Mouse (Mus musculus): ENCODE results near the gene Baz2b. TPM values are rescaled to one million over a fixed set of nuclear protein-coding genes. Genes with fewer than 3 reads are reported as not detected.
A peak's percentile ranks its signal among the peaks of the same experiment; 100 is the strongest.
"Not testable (repeated sequence)": the region's sequence is repeated elsewhere in the genome, so short reads cannot be mapped to it uniquely, and the experiment has no call there.

Gene Baz2b
- total RNA-seq, 2 experiments from 2014 or later = 53.0 to 56.7 TPM

GRCm38 (mm10) chr2:60145742-60146141 is 63.9 kb downstream of the Baz2b start:
- peak; percentile 16 to 39 for DNase-seq (ENCODE audit: extremely low spot score in 1 of 2, low spot score in 2 of 2)
- intact Hi-C loops (cut with DNase I) = loop anchor here (10.0 kb wide), 1 partner anchor 269 kb away; no protein-coding TSS in a partner anchor

GRCm38 (mm10) chr2:60143383-60143782 is 66.3 kb downstream of the Baz2b start:
- intact Hi-C loops (cut with DNase I) = loop anchor here (10.0 kb wide), 1 partner anchor 271 kb away; no protein-coding TSS in a partner anchor
- DNase-seq (ENCODE audit: extremely low spot score in 1 of 2, low spot score in 2 of 2) = no peak

- DNase-seq (ENCODE audit: extremely low spot score in 1 of 2, low spot score in 2 of 2) = no peak
- intact Hi-C loops (cut with DNase I) = loop anchor here (10.0 kb wide), 1 partner anchor 273 kb away; no protein-coding TSS in a partner anchor
These were observed 67.4 kb downstream of the Baz2b start for GRCm38 (mm10) chr2:60142281-60142680.

GRCm38 (mm10) chr2:60138751-60139162 is 70.9 kb downstream of the Baz2b start:
- DNase-seq (ENCODE audit: extremely low spot score in 1 of 2, low spot score in 2 of 2) = no peak
- intact Hi-C loops (cut with DNase I) = no loop called here

- DNase-seq (ENCODE audit: extremely low spot score in 1 of 2, low spot score in 2 of 2) = no peak
- intact Hi-C loops (cut with DNase I) = no loop called here
These were observed 73.8 kb downstream of the Baz2b start for GRCm38 (mm10) chr2:60135796-60136195.

- intact Hi-C loops (cut with DNase I) = not testable (repeated sequence)
These were observed 74.7 kb downstream of the Baz2b start for GRCm38 (mm10) chr2:60134958-60135357.

GRCm38 (mm10) chr2:60133072-60133471 is 76.6 kb downstream of the Baz2b start:
- DNase-seq (ENCODE audit: extremely low spot score in 1 of 2, low spot score in 2 of 2) = no peak
- intact Hi-C loops (cut with DNase I) = no loop called here

More at GRCm38 (mm10) chr2:60134958-60135357, 74.7 kb downstream of the Baz2b start:
- DNase-seq (ENCODE audit: extremely low spot score in 1 of 2, low spot score in 2 of 2) = not testable (repeated sequence)

- DNase-seq (ENCODE audit: extremely low spot score in 1 of 2, low spot score in 2 of 2) = no peak
- intact Hi-C loops (cut with DNase I) = no loop called here
These were observed 77.2 kb downstream of the Baz2b start for GRCm38 (mm10) chr2:60132269-60133042.

- intact Hi-C loops (cut with DNase I) = no loop called here
These were observed 81.0 kb downstream of the Baz2b start for GRCm38 (mm10) chr2:60128631-60129030.

GRCm38 (mm10) chr2:60126831-60127230 is 82.8 kb downstream of the Baz2b start:
- no peak for DNase-seq (ENCODE audit: extremely low spot score in 1 of 2, low spot score in 2 of 2)
- intact Hi-C loops (cut with DNase I) = no loop called here

More at GRCm38 (mm10) chr2:60128631-60129030, 81.0 kb downstream of the Baz2b start:
- DNase-seq (ENCODE audit: extremely low spot score in 1 of 2, low spot score in 2 of 2) = no peak

- intact Hi-C loops (cut with DNase I) = no loop called here
- no peak for DNase-seq (ENCODE audit: extremely low spot score in 1 of 2, low spot score in 2 of 2)
These were observed 83.3 kb downstream of the Baz2b start for GRCm38 (mm10) chr2:60126292-60126691.

- DNase-seq (ENCODE audit: extremely low spot score in 1 of 2, low spot score in 2 of 2) = peak; percentile 33 to 72
- intact Hi-C loops (cut with DNase I) = no loop called here
These were observed 84.3 kb downstream of the Baz2b start for GRCm38 (mm10) chr2:60125049-60126004.

GRCm38 (mm10) chr2:60124648-60125048 is 85.0 kb downstream of the Baz2b start:
- intact Hi-C loops (cut with DNase I) = loop anchor here (5.0 kb wide), 2 partner anchors 83 to 87 kb away; partner anchors contain the start of genes Baz2b and March7
- DNase-seq (ENCODE audit: extremely low spot score in 1 of 2, low spot score in 2 of 2) = peak; percentile 23 to 76

GRCm38 (mm10) chr2:60123911-60124647 is 85.6 kb downstream of the Baz2b start:
- intact Hi-C loops (cut with DNase I) = loop anchor here (5.0 kb wide), 2 partner anchors 83 to 87 kb away; partner anchors contain the start of genes Baz2b and March7
- DNase-seq (ENCODE audit: extremely low spot score in 1 of 2, low spot score in 2 of 2) = no peak

GRCm38 (mm10) chr2:60123061-60123874 is 86.4 kb downstream of the Baz2b start:
- intact Hi-C loops (cut with DNase I) = loop anchor here (5.0 kb wide), 2 partner anchors 84 to 86 kb away; partner anchors contain the start of genes Baz2b and March7
- no peak for DNase-seq (ENCODE audit: extremely low spot score in 1 of 2, low spot score in 2 of 2)

GRCm38 (mm10) chr2:60122188-60122587 is 87.5 kb downstream of the Baz2b start:
- intact Hi-C loops (cut with DNase I) = loop anchor here (5.0 kb wide), 2 partner anchors 85 kb away; partner anchors contain the start of genes Baz2b and March7
- no peak for DNase-seq (ENCODE audit: extremely low spot score in 1 of 2, low spot score in 2 of 2)

GRCm38 (mm10) chr2:60120681-60121080 is 89.0 kb downstream of the Baz2b start:
- DNase-seq (ENCODE audit: extremely low spot score in 1 of 2, low spot score in 2 of 2) = no peak
- intact Hi-C loops (cut with DNase I) = loop anchor here (5.0 kb wide), 2 partner anchors 83 to 87 kb away; partner anchors contain the start of genes Baz2b and March7

Measured in left cerebral cortex, postnatal 10 days (tissue).